Mouse (Mus musculus): ENCODE data around the gene Fbl.
A peak's percentile ranks its signal among the peaks of the same experiment; 100 is the strongest.
"Not testable (repeated sequence)": the region's sequence is repeated elsewhere in the genome, so short reads cannot be mapped to it uniquely, and the experiment has no call there.

Fbl gene

GRCm38 (mm10) chr7:28169489-28170422 is at the start of gene Fbl:
Gene Fbl (plus strand): TSS chr7:28169710.
- DNase-seq = peak; percentile 84 to 88

DNA sequence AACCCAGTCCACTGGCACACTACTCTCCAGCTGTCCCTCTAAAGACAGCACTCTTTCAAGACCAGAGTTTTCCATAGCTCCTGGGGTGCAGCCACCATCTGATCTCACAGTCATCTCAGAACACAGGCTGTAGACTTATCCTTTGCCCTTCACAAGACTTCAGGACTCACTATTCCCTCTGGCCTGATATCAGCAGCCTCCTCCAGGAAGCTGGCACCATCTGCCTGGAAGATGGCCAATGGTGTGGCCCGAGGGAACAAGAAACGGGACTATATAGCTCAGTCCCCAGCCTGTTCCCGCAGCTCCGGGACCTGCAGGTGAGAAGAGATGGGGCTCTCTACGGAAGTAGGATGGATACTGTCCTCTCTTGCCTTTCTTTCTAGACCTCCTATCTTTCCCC is 40.3 kb upstream of the Fbl start, which contains the start of gene 9530053A07Rik:
9530053A07Rik (plus strand) TSS at position 301 of the 400 bp plus-strand sequence.
- no peak for DNase-seq

DNA sequence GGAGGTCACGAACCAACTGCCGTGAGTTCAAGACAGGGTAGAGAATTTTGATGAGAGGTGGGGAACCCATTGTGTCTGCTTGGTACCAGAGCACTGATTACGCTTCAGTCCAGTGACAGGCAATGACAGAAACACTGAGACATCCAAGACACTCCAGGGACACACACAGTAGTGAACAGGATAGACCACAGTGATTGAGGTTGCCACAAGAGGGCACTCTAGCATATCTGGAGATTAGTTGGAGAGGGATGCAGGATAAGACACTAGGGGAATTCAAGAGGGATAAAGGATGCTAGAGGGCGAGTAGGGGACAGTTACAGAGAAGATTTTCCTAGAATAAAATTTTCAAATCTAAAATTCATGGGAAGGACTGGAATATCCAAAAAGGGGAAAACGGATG is 31.9 kb upstream of the Fbl start:
- peak; percentile 18 to 45 for DNase-seq

DNA sequence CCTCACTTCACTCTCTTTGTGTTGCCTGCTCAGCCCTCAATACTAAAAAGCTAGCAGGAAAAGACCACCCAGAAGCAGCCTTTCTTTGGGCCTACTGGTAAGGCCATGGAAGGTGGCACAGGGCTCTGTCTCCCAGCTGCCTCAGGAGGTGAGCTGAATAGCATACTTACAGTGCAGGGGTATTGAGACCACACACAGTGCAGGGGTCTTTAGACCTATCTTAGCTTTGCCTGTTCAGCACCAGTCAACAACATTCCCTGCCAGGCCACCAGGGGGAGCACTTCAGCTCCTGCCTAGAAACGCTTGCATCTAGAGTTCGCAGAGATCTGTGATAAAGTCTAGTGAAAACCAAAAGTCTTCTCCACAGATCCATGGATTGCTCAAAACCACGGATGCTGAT is 21.2 kb upstream of the Fbl start:
- DNase-seq = peak; percentile 68 to 70

DNA sequence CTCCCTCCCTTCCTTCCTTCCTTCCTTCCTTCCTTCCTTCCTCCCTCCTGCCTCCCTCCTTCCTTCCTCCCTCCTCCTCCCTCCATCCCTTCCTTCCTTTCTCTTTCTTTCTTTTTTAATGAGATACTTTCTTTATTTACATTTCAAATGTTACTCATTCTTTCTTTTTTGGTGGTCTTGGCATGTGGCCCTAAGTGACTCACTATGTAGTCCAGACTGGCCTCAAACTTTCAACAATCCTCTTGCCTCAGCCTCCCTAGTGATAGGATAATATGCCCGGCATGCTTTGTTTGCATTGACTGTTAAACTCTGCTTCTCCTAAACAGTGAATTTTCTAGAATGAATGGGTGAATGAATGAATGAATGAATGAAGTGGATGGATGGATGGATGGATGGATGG is 19.7 kb upstream of the Fbl start:
- no peak for DNase-seq

DNA sequence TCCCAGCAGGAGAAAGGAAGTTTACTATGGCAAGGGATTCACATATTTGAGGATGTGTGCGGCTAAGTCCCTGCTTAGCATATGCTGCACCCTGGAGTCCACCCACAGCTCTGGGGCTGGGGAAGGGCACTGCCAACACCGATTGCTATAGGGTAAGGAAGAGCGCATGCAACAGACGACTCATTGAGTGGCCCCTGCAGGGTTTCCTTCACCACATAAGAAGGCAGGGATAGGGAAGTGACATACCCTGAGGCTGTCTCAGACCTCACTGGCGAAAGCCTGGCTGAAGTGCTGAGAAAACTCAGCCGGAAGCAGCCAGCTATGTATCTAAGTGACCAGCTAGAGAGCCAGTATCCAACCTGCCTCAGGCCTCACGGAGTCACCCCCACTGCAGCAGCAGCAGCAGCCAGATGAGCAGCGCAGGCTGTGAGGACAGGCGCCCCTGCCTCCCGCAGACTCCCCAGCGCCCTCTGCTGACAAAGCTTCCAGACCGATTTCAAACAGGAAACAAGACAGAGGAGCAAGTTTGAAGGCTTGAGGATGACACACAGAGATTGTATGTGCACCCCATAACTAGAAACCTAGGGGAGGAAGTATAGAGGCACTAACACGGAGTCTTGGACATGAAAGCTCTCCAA is 17.8 kb upstream of the Fbl start:
- peak in 1 of 2 experiments; percentile 20 for DNase-seq

DNA sequence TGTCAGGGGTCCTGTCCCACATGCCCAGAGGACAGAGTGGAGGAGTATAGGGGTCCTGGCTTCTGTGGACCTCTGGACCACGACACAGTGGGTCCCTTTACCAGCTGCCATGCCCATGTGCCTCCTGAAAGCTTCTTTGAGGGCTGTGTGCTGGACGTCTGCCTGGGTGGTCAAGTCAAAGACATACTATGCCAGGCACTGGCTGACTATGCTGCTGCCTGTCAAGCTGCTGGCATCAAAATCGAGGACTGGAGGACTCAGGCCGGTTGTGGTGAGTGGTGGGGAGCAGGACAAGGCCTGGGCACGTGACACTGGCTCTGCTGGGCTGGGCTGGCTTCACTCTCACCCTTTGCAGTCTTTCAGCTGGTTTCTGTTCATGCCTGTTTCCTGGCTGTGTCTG is 15.9 kb upstream of the Fbl start:
- not testable (repeated sequence) for DNase-seq

DNA sequence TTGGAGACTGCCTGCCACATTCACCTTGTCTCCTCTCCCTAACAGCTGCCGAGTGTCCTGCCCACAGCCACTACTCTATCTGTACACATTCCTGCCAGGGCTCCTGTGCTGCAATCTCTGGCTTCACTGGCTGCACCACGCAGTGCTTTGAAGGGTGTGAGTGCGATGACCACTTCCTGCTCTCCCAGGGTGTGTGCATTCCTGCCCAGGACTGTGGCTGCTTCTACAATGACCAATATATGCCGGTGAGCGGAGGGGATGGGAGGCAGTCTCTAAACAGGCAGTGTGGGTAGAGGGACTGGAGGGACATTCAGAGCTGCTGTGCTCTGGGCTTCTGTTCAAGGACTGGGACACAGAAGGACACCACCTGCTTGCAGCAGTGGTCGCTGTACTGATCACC is 10.2 kb upstream of the Fbl start:
- DNase-seq = no peak

DNA sequence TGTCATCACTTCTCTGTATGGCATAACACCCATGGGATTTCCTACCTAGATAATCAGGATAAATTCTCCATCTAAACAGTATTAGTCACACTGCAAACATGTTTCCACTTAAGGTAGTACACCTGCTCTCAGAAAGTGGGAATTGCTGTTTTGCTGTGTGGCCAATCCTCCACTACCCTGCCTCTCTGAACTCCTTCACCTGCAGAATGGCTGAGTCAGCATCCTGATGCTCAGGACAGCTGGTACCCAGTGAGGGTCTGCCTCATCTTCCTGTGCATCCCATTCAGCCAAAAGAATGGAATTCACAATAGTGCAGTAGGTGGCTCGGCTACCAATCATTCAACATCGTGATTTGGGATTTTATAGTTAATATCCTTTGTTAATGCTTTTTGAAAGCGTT is 9.6 kb upstream of the Fbl start:
- no peak for DNase-seq

- DNase-seq = no peak
Measured at GRCm38 (mm10) chr7:28161163-28161749, 8.3 kb upstream of the Fbl start.

DNA sequence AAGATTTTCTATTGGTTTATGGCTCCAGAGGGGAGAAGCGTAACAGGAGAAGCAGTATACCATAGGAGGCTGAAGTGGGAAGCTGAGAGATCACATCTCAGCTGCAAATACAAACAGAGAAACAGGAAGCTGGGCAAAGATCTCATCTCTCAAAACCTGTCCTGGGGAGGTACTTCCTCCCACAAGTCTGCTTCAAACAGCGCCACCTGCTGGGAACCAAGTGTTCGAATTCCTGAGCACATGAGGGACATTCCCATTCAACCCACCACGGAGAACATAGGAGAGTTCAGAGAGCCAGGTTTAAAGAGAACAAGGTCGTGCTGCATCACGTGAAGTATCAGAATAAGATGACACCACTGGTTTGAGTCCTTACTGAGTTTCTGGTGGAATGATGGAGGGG is 4.1 kb upstream of the Fbl start:
- no peak for DNase-seq

DNA sequence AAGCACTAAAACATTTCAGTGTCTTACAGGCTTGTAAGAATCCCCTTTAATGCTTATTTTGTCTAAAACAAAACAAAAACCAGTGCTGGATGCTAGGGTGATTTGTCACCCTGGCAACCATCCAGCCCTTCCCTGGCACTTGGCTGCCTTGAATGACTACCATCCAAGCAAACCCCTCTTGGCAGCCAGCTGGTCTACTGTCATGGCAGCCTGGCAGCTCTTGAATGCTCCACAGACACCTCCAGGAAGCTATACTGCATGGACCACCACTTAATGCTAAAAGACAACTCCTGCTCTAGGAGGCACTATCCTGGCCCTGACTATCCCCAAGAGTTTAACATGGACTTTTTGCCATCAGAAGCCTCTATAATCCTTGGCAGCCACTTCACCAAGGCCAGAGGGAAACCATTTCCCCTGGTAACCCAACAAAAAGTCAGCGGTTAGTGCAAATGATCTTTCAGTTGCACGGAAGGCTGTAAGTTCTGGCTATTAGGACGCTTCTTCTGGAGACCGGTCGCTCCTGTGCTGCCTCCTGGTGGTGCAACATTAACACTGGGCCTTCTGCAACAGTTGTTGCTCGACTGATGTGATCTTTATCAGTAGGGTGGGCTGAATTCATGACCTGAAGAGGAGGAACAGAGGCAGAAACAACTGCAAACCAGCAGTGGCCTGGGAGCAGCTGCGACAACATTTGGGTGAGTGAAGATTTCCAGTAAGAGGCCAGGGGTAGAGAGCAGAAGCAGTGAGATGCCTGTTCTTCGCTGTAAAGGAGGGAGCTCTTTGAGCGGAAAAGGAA is 992 bp upstream of the Fbl start:
- DNase-seq = peak; percentile 60 to 69

DNA sequence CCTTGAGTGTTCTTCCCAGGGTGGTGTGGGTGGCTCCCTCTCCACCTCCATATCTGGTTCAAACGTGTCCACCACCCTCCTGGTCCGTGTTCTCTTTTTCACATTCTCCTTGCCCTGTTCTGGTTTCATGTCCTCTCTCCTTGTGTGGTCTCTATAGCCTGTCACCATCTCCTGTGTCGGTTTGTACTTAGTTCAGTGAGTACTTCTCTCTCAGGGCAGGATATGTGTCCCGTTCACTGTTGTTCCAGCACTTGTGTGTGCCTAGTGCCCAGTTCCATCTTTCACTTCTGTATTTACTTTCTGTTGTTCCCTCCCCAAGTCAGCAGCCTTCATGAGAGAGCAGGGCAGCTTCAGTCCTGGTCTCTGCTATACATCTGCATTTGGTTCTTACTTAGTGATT is 5.8 kb downstream of the Fbl start:
- no peak for DNase-seq

DNA sequence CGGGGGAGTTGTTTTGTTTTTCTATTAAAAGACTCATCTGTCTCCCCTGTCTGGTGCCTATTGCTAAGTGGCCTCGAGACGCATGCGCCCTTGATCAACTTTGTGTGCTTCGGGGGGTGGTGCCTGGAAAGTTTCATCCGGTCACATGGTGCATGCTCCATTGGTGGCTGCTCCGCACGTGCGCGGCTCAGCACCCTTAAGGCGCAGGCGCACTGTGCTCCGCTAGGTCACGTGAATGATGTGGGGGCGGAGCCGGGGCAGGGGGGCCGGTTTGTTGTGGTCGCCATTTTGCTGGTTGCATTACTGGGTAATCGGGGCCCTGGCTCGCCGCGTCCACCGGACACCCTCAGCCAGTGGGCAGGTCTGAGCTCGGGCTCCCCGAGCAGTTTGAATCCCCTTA is 9.7 kb downstream of the Fbl start, which contains the start of gene Dyrk1b:
Dyrk1b (plus strand) TSS at position 242 of the 400 bp plus-strand sequence.
- peak; percentile 94 to 96 for DNase-seq

DNA sequence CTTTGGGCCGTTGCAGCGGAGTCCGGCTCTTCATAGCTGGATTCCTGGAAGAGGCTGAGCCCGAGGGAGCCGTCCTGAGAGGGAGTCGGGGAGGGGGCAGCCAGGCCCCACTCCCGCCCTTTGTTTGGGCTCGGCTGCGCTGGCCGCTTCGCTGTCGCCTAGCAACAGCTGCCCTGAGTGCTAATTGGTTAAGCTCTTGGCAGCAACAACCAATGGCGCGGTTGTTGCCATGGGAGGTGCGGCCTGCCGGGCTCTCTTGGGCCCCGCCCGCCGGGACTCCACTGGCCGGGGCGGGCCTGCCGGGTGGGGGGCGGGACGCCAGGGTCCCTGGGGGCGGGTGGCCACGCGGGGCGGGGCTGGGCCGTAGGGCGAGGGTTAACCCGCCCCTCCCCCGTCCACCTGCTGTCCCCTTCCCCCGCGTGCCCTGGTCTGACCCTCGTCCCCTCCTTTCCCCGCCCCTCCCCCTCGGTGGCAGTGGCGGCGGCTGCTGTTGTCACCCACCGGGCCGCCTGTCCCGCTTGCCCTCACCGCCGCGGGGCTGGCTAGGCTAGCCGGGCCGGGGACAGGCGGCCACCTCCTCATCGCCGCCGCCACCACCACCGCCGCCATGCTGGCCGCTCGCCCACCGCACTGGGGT is 10.3 kb downstream of the Fbl start:
- DNase-seq = peak; percentile 90 to 92

DNA sequence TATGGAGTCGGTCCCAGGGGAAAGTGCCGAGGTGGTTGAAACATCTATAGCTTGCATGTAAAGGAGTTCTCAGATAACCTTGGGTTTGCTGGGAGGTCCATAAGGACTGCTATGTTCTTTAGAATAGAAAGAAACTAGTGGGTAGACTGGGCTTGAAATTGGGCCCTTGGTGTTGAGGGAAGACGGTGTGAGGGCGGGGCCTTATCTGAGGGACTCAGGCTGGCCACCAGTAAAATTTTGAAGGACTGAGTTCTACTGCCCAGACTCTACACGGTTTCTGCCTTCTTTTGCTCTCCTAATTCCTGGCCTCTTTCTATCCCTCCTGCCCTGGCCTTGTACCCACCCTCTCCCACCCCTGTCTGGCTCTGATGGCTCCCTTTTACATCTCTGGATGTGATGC is 11.4 kb downstream of the Fbl start:
- DNase-seq = no peak

DNA sequence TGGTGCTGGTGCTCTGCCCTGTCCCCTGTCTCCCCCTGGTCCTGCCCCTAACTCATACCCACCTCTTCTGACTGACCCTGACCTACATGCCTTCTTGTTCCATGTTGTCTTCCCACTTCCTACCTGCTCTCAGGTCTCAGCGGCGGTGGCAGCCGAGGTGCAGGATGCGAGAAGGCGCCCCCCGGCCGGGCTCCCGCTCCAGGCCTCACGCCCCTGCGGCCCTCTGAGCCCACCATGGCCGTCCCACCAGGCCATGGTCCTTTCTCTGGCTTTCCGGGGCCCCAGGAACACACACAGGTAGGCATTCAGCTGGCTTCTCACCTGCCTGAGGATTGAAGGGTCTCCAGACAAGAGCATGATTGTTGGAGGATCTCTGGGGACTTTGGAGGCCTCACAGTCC is 11.9 kb downstream of the Fbl start:
- DNase-seq = no peak

DNA sequence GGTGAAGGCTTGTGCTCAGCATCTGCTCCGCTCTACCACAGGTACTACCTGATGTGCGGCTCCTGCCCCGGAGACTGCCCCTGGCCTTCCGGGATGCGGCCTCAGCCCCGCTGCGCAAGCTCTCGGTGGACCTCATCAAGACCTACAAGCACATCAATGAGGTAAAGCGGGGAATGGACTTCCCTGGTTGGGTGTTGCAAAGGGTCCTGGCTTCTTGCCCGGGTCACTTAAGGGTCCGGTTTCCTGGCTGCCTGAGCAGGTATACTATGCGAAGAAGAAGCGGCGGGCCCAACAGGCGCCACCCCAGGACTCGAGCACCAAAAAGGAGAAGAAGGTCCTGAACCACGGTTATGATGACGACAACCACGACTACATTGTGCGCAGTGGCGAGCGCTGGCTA is 12.8 kb downstream of the Fbl start:
- no peak for DNase-seq

DNA sequence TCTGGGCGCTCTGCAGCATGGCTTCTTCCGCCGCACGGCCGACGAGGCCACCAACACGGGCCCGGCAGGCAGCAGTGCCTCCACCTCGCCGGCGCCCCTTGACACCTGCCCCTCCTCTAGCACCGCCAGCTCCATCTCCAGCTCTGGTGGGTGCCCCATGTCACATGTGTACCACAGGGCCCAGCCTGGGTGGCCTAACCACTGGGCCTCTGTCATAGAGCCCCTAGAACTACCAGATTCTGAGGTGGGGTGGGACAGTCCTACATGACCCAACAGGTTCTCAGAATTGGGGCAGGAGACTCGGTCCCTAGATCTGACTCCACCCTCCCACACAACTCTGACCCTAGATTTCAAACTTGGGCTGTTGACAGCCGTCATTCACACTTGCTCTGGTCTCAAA is 16.4 kb downstream of the Fbl start:
- DNase-seq = no peak

GRCm38 (mm10) chr7:28186631-28187030 is 17.1 kb downstream of the Fbl start:
- DNase-seq = no peak

DNA sequence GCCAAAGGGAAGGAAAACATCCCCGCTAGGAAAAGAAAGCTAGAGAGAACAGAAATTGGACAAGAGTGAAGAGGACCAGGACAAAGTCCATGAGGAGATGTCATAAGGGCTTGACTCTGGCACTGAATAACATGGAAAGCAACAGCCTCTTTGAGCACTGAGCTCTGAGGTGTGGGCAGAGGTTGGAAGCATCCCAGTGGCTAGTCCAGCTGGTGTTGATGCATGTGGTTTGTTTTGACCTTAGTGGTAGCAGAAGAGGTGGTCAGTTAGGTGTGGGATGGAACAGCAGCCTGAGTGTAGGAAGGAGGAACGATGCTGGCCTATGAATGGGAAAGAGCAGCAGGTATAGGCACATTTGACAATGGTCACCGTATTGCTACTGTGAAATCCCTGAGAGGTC is 22.0 kb downstream of the Fbl start:
- DNase-seq = no peak

GRCm38 (mm10) chr7:28191903-28192302 is 22.4 kb downstream of the Fbl start:
- DNase-seq = no peak
